In the genomic region with DNA sequence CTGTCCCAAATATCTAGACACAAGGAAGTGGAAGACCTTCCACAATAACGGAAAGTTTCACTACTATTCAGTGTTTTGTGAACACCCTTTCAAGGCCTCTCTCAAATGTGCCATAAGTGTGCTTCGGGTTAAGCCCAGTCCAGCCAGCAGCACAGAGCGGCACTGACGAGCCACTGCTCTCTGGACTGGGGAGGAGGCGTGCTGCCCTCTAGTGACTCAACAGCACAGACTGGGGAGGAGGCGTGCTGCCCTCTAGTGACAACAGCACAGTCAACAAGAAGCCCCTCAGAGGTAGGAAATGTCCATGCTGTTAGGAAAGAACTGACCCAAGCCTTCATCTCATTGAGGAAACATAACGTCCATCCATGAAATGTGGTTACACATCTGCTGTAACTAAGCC, we compare ENCODE assay signal across 8 mouse cellular contexts. TPM values are rescaled to one million over a fixed set of nuclear protein-coding genes. Genes with fewer than 3 reads are reported as not detected.
A peak's percentile ranks its signal among the peaks of the same experiment; 100 is the strongest.
DNase-seq lines count a peak whose midpoint lies in the region; ATAC-seq lines count a peak whose summit lies in the region.

No protein-coding gene starts in this region.

- intact Hi-C loops in gastrocnemius, postnatal 14 days (cut with DNase I; ENCODE audit: low total_unique reads), result loop anchor here (10.0 kb wide), 1 partner anchor 51 kb away; a partner anchor contains a TSS

- ATAC-seq in megakaryocyte progenitor cell, adult 5-6 weeks (replicated peaks; ENCODE audit: poor library complexity), result peak; percentile 100

- DNase-seq in adrenal gland, adult (ENCODE audit: inconsistent age in 2 of 2, low spot score in 1 of 2), result peak; percentile 86 to 93
- peak; percentile 95 for DNase-seq in embryo, embryonic 10 days (ENCODE audit: low spot score)
- DNase-seq in gastrocnemius, postnatal 14 days, result peak; percentile 89
- DNase-seq in induced T-regulatory cell, adult 2 months (ENCODE audit: low read depth), result peak; percentile 82
- DNase-seq in left cerebral cortex, adult 8-10 months (ENCODE audit: low spot score in 2 of 2), result peak; percentile 26 to 41
- peak; percentile 75 to 84 for DNase-seq in right cerebral cortex, postnatal 10 days (ENCODE audit: low spot score in 2 of 2)
- peak; percentile 89 for DNase-seq in urinary bladder, postnatal 14 days (ENCODE audit: low spot score)

RNA-seq across cellular contexts. Expression of a gene that starts 24.6 kb away (rescaled TPM):
- 1 to 10 TPM; 3.7 to 4.1 TPM for total RNA-seq in gastrocnemius, postnatal 14 days (2021)
- total RNA-seq in left cerebral cortex, adult 8-10 months (2022), result 10 to 100 TPM; 82.5 to 93.1 (median 87.5) TPM
- 20.4 and 22.3 TPM in 2 replicates for total RNA-seq in megakaryocyte progenitor cell, adult 5-6 weeks (2015)
- total RNA-seq in megakaryocyte progenitor cell, adult 5-6 weeks (2017), result 25.9 and 36.1 TPM in 2 replicates

RNA-seq across cellular contexts. Expression of a gene that starts 30.7 kb away (rescaled TPM):
- 10 to 100 TPM; 18.2 to 21.3 TPM for total RNA-seq in gastrocnemius, postnatal 14 days (2021)
- 100 to 1,000 TPM; 129 to 150 (median 142) TPM for total RNA-seq in left cerebral cortex, adult 8-10 months (2022)
- total RNA-seq in megakaryocyte progenitor cell, adult 5-6 weeks (2015), result 23.5 and 35.7 TPM in 2 replicates
- total RNA-seq in megakaryocyte progenitor cell, adult 5-6 weeks (2017), result 48.4 and 83.5 TPM in 2 replicates

RNA-seq across cellular contexts. Expression of a gene that starts 49.5 kb away (rescaled TPM):
- 100 to 1,000 TPM; 323 to 367 TPM for total RNA-seq in gastrocnemius, postnatal 14 days (2021)
- total RNA-seq in left cerebral cortex, adult 8-10 months (2022), result 1 to 10 TPM; 6.5 to 9.8 (median 7.7) TPM
- total RNA-seq in megakaryocyte progenitor cell, adult 5-6 weeks (2015), result not detected in 2 replicates
- not detected in 2 replicates for total RNA-seq in megakaryocyte progenitor cell, adult 5-6 weeks (2017)

Comparison
In these comparisons a context has a peak if more than half of its experiments do, and no peak if none do; other contexts are left out.
1. Peak in every context shown above with its lines: DNase-seq and ATAC-seq.
2. DNase-seq: peak in every context shown above with its lines; median percentile 95 in embryo, embryonic 10 days; 90 in adrenal gland, adult; 89 in gastrocnemius, postnatal 14 days; 89 in urinary bladder, postnatal 14 days; 82 in induced T-regulatory cell, adult 2 months; 80 in right cerebral cortex, postnatal 10 days; 34 in left cerebral cortex, adult 8-10 months.
3. RNA of a gene that starts 24.6 kb away (total RNA-seq): 82.5 to 93.1 TPM in left cerebral cortex, adult 8-10 months and 20.4 to 36.1 TPM in megakaryocyte progenitor cell, adult 5-6 weeks; 3.7 to 4.1 TPM in gastrocnemius, postnatal 14 days; every median in the first group is over 4 times any median in the second.
4. RNA of a gene that starts 49.5 kb away (total RNA-seq): 323 to 367 TPM in gastrocnemius, postnatal 14 days; 6.5 to 9.8 TPM in left cerebral cortex, adult 8-10 months and not detected in megakaryocyte progenitor cell, adult 5-6 weeks; every median in the first group is over 10 times any median in the second.